Mouse (Mus musculus) C2C12 (cell line): ENCODE results near the gene Tex46. TPM values are rescaled to one million over a fixed set of nuclear protein-coding genes. Genes with fewer than 3 reads are reported as not detected.

ENCODE experiments used
- H3K27me3 ChIP-seq: one replicate; pipeline ENCODE4 v1.6.1; 2011; ENCODE audit not compliant: control insufficient read depth, insufficient read depth, insufficient read length
- H3K36me3 ChIP-seq: one replicate; pipeline ENCODE4 v1.6.1; 2011; ENCODE audit not compliant: control insufficient read depth, insufficient read depth
- H3K4me3 ChIP-seq: one replicate; pipeline ENCODE4 v1.5.1; 2011; ENCODE audit warnings: mild to moderate bottlenecking, control low read depth; ENCODE audit not compliant: poor library complexity, insufficient read depth, severe bottlenecking
- H3K79me2 ChIP-seq: one replicate; pipeline ENCODE4 v1.6.1; 2011; ENCODE audit not compliant: control insufficient read depth, insufficient read depth
- H3K79me3 ChIP-seq: one replicate; pipeline ENCODE4 v1.6.1; 2011; ENCODE audit warnings: low read depth, control low read depth
- H3ac ChIP-seq: one replicate; pipeline ENCODE3; 2011; ENCODE audit warnings: low read depth; ENCODE audit not compliant: control insufficient read depth, insufficient read length
- CEBPB ChIP-seq: IDR thresholded peaks from one replicate; pipeline ENCODE4 v1.6.1; 2011; ENCODE audit warnings: low read depth, mild to moderate bottlenecking, control low read depth, moderate library complexity
- CTCF ChIP-seq: IDR thresholded peaks from one replicate; pipeline ENCODE4 v1.5.1; 2011; ENCODE audit not compliant: control insufficient read depth, insufficient read depth, insufficient read length
- FOSL1 ChIP-seq: IDR thresholded peaks from one replicate; pipeline ENCODE4 v1.8.0; 2011; ENCODE audit warnings: mild to moderate bottlenecking, low read length; ENCODE audit not compliant: poor library complexity, insufficient read depth, severe bottlenecking
- MAX ChIP-seq: IDR thresholded peaks from one replicate; pipeline ENCODE4 v1.6.1; 2011; ENCODE audit warnings: mild to moderate bottlenecking, control low read depth
- MYOD1 ChIP-seq: IDR thresholded peaks from one replicate; pipeline ENCODE4 v1.6.1; 2011; ENCODE audit warnings: low read depth; ENCODE audit not compliant: control insufficient read depth, insufficient read length
- MYOG ChIP-seq: IDR thresholded peaks from one replicate; pipeline ENCODE4 v1.6.1; 2011; ENCODE audit not compliant: control insufficient read depth, insufficient read length; ENCODE audit errors: extremely low read depth
- USF1 ChIP-seq: IDR thresholded peaks from one replicate; pipeline ENCODE4 v1.6.1; 2011; ENCODE audit warnings: low read depth, mild to moderate bottlenecking, control low read depth, moderate library complexity
- microRNA-seq: library from miRNA; unstranded; fragments of <30 nt; microRNA quantifications from one replicate; pipeline ENCODE4, GENCODE M21; 2019; ENCODE audit warnings: borderline microRNAs expressed
- polyA plus RNA-seq: library from polyadenylated mRNA; unstranded; fragments of >200 nt; fragmentation: generic; extraction: Trizol; gene quantifications from one replicate; pipeline ENCODE4 v1.2.1, GENCODE M21; 2012; ENCODE audit warnings: missing spikeins

Gene Tex46
- polyA plus RNA-seq, 1 experiment, result not detected

DNA sequence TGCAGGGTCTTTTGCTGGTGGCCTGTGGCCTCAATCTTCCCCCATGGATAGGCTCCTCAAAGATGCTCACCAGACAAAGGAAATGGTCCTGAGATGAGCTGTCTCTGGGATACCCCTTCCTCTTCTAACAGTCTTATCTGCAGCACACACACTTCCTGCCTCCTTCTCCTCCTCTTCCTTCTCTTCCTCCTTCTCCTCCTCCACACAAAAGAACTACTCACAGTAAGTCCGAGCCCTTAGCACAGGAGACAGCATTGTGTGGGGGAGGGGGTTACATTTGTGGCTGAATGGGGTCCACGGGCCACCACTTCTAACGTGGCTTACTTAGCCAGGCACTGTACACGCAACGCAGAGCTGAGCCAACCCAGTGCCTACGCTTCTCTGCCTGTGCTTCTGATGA lies 42.8 kb downstream of the Tex46 start:
- Histone ChIP-seq H3K79me2 (no peaks in the 10 kb centered on the region), H3K4me3 (no peak overlapping the region), H3K79me3 (no peaks in the 10 kb centered on the region), H3K36me3 (no peaks in the 10 kb centered on the region), H3K27me3 (no peaks in the 10 kb centered on the region), H3ac (no peak overlapping the region)
- no peak for TF ChIP-seq CTCF
- no peak for TF ChIP-seq CEBPB
- TF ChIP-seq MYOD1, result no peak
- no peak for TF ChIP-seq USF1
- TF ChIP-seq MAX, result no peak
- TF ChIP-seq MYOG, result no peak
- TF ChIP-seq FOSL1, result no peak

DNA sequence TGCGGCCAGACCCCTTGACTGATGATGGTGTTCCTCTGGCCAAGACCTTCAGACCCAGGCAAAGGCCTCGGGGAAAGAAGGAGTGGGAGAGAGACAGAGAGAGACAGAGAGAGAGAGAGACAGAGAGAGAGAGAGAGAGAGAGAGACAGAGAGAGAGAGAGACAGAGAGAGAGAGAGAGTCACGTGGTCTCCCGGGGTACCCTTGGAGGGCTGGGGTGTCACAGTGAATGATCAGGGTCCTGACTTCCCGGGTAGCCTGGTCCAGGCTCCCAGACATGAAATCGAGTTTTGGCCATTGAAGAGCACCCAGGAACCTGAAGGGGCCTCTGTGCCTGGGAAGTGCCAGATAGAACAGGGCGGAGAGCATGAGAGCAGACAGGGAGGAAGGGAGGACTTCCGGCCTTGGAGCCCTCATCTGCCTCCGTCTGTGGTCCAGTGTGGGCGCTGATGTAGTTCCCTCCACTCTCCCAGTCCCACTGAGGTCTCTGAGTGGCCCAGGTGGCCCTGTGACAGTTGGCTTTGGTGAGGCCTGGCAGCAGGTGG lies 43.5 kb downstream of the Tex46 start:
- H3K36me3 ChIP-seq, result no peaks in the 10 kb centered on the region
- H3K79me3 ChIP-seq, result no peaks in the 10 kb centered on the region
- no peaks in the 10 kb centered on the region for H3K79me2 ChIP-seq
- no peak overlapping the region for H3ac ChIP-seq
- TF ChIP-seq CTCF (no peak), MYOG (no peak)
- H3K4me3 ChIP-seq, result no peak overlapping the region
- no peaks in the 10 kb centered on the region for H3K27me3 ChIP-seq

DNA sequence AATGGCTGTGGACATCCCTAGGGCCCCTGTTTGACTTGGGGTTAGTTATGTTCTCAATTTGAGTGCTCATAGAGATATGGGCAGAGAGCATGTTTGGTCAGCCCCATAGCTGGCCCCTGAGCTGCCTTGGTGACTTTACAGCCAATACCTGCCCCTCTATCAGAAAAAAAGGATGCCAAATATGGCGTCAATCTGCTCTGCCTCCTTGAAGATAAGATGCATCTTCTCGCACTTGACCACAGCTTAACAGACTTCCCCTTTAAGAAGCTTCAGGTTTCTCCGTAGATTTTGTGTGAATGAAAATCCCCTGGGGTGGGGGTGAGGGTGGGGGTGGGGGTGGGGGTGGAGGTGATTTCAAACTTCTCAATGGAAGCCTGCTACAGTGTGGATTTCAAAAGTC lies 47.7 kb downstream of the Tex46 start:
- no peaks in the 10 kb centered on the region for H3K79me3 ChIP-seq
- no peak overlapping the region for H3ac ChIP-seq
- no peak overlapping the region for H3K4me3 ChIP-seq
- no peaks in the 10 kb centered on the region for H3K27me3 ChIP-seq
- no peaks in the 10 kb centered on the region for H3K79me2 ChIP-seq
- TF ChIP-seq MYOG (no peak), CEBPB (no peak), MAX (no peak), CTCF (no peak), USF1 (no peak), FOSL1 (no peak), MYOD1 (no peak)
- H3K36me3 ChIP-seq, result no peaks in the 10 kb centered on the region

Small RNA genes lying within 50 kb of the gene (microRNA-seq; reads per million reads assigned to microRNA genes)
- not detected for gene Gm22180

Other genes starting within 250 kb of the Tex46 start
- 0.06 TPM for gene Htr1d, start 186.9 kb upstream of the Tex46 start, polyA plus RNA-seq
- 0.46 TPM for gene 6030445D17Rik, start 148.2 kb upstream of the Tex46 start, polyA plus RNA-seq
- 16.1 TPM for gene Luzp1, start 140.7 kb upstream of the Tex46 start, polyA plus RNA-seq
- 47.2 TPM for gene Kdm1a, start 7.7 kb upstream of the Tex46 start, polyA plus RNA-seq
- gene Lactbl1, start 12.2 kb downstream of the Tex46 start, polyA plus RNA-seq, result not detected
- gene Ephb2, start 225.6 kb downstream of the Tex46 start, polyA plus RNA-seq, result 16.8 TPM